Mouse (Mus musculus) kidney, postnatal 14 days (tissue): ENCODE data around the gene Dact1.

ENCODE experiments used
- DNase-seq: peaks from one replicate; pipeline ENCODE4 v3.0.0; 2022; ENCODE audit warnings: mixed read lengths

Gene Dact1

GRCm38 (mm10) chr12:71309581-71310067 lies at the start of gene Dact1:
Gene Dact1 (plus strand): TSS chr12:71309884.
- peak; percentile 85 for DNase-seq

- no peak for DNase-seq
Measured at GRCm38 (mm10) chr12:71264211-71264610, 45.5 kb upstream of the Dact1 start.

- no peak for DNase-seq
Measured at GRCm38 (mm10) chr12:71269367-71269766, 40.3 kb upstream of the Dact1 start.

- DNase-seq: no peak
Measured at GRCm38 (mm10) chr12:71271131-71271530, 38.6 kb upstream of the Dact1 start.

GRCm38 (mm10) chr12:71274519-71275237 lies 35.0 kb upstream of the Dact1 start:
- DNase-seq: no peak

GRCm38 (mm10) chr12:71275906-71276595 lies 33.6 kb upstream of the Dact1 start:
- no peak for DNase-seq

- no peak for DNase-seq
Measured at GRCm38 (mm10) chr12:71279521-71280262, 30.0 kb upstream of the Dact1 start.

GRCm38 (mm10) chr12:71281201-71281768 lies 28.4 kb upstream of the Dact1 start:
- DNase-seq: no peak

- no peak for DNase-seq
Measured at GRCm38 (mm10) chr12:71285399-71285798, 24.3 kb upstream of the Dact1 start.

GRCm38 (mm10) chr12:71290460-71290859 lies 19.2 kb upstream of the Dact1 start:
- no peak for DNase-seq

GRCm38 (mm10) chr12:71293960-71294942 lies 15.4 kb upstream of the Dact1 start:
- no peak for DNase-seq

GRCm38 (mm10) chr12:71296849-71297535 lies 12.7 kb upstream of the Dact1 start:
- DNase-seq: no peak

- DNase-seq: peak; percentile 21
Measured at GRCm38 (mm10) chr12:71310068-71310931, 616 bp downstream of the Dact1 start.

- peak; percentile 72 for DNase-seq
Measured at GRCm38 (mm10) chr12:71311237-71311887, 1.7 kb downstream of the Dact1 start.

- no peak for DNase-seq
Measured at GRCm38 (mm10) chr12:71318239-71318638, 8.6 kb downstream of the Dact1 start.

- DNase-seq: no peak
Measured at GRCm38 (mm10) chr12:71319536-71319935, 9.9 kb downstream of the Dact1 start.

GRCm38 (mm10) chr12:71332646-71333045 lies 23.0 kb downstream of the Dact1 start:
- DNase-seq: no peak

GRCm38 (mm10) chr12:71333561-71333960 lies 23.9 kb downstream of the Dact1 start:
- DNase-seq: no peak

- no peak for DNase-seq
Measured at GRCm38 (mm10) chr12:71337025-71337582, 27.4 kb downstream of the Dact1 start.
